Mouse (Mus musculus): Measurements from ENCODE around the gene Gprc5d. TPM values are rescaled to one million over a fixed set of nuclear protein-coding genes. Genes with fewer than 3 reads are reported as not detected.
A peak's percentile ranks its signal among the peaks of the same experiment; 100 is the strongest.

The Gprc5d gene
- polyA plus RNA-seq, 1 experiment from 2014 or later, result not detected

- H3K4me2 ChIP-seq, result no peak overlapping the region
- ATAC-seq (ENCODE audit: low FRiP score), result no peak
- H3K4me3 ChIP-seq (replicated peaks), result no peak overlapping the region
- H3K36me3 ChIP-seq, result no peaks in the 10 kb centered on the region
- no peaks in the 10 kb centered on the region for H3K9me3 ChIP-seq (replicated peaks)
- peaks cover 4% of the 10 kb centered on the region; the same call in 1 of the 2 replicates for H3K27me3 ChIP-seq (replicated peaks)
- H3K9ac ChIP-seq (replicated peaks), result no peak overlapping the region
- H3K4me1 ChIP-seq, result peaks cover 9% of the 10 kb centered on the region
- WGBS, result 35% methylated on average over 4 of the region's 4 CpGs
- H3K27ac ChIP-seq (replicated peaks), result no peak overlapping the region
These were observed 27.4 kb downstream of the Gprc5d start for GRCm38 (mm10) chr6:135090661-135091060.

GRCm38 (mm10) chr6:135089786-135090185 is 28.3 kb downstream of the Gprc5d start:
- Histone ChIP-seq H3K4me2 (no peak overlapping the region), H3K9me3 (replicated peaks) (no peaks in the 10 kb centered on the region), H3K4me3 (replicated peaks) (no peak overlapping the region), H3K27ac (replicated peaks) (no peak overlapping the region), H3K9ac (replicated peaks) (no peak overlapping the region), H3K27me3 (replicated peaks) (peaks cover 4% of the 10 kb centered on the region; the same call in 1 of the 2 replicates), H3K36me3 (no peaks in the 10 kb centered on the region), H3K4me1 (peaks cover 9% of the 10 kb centered on the region)
- ATAC-seq (ENCODE audit: low FRiP score), result no peak
- WGBS, result 15% methylated on average over 8 of the region's 8 CpGs

DNA sequence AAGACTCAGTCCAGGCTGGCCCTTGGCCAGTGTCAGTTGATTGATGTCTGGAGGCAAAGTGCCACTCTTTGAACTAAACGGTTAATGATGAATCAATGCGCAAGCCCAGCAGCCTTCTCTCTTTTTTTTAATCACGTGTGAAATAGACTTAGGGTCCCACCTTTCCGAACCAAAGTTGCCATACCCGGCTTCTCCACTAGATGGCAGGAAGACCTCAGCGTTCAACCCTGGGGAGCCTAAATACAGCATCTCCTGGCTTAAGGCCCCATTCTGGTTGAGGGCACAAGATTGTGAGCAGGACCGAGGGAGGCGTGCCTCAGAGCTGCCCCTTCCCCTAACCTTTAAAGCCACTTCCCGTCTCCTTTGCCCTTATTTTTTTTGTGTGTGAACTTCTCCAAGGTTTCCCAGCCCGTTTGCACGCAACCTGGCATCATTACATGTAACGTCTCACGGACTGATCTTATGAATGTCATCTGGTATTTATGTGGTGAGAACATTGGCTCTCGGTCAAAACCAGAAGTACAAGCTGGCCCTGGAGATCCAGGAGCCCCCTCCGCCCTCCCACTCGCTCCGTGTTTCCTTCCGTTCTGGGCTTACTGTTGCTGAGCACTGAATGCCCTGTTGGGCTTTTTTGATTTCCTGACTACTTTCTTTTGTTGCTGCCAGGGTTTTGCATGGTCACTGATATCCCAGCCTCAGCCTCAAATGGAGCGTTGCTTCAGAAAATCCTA is 30.2 kb downstream of the Gprc5d start:
- Histone ChIP-seq H3K36me3 (no peaks in the 10 kb centered on the region), H3K27me3 (replicated peaks) (peaks cover 4% of the 10 kb centered on the region; the same call in 1 of the 2 replicates), H3K27ac (replicated peaks) (peak overlapping the region; percentile 33; the same call in 1 of the 2 replicates), H3K4me1 (peaks cover 9% of the 10 kb centered on the region), H3K4me3 (replicated peaks) (peak overlapping the region; percentile 24), H3K9ac (replicated peaks) (no peak overlapping the region; the same call in 1 of the 2 replicates), H3K4me2 (peak overlapping the region; percentile 49), H3K9me3 (replicated peaks) (no peaks in the 10 kb centered on the region)
- WGBS, result 22% methylated on average over 19 of the region's 19 CpGs
- peak; percentile 85 for ATAC-seq (ENCODE audit: low FRiP score)

GRCm38 (mm10) chr6:135085703-135086102 is 32.4 kb downstream of the Gprc5d start:
- H3K9me3 ChIP-seq (replicated peaks), result no peaks in the 10 kb centered on the region
- peaks cover 4% of the 10 kb centered on the region; the same call in 1 of the 2 replicates for H3K27me3 ChIP-seq (replicated peaks)
- no peak overlapping the region for H3K4me2 ChIP-seq
- no peak overlapping the region for H3K9ac ChIP-seq (replicated peaks)
- no peaks in the 10 kb centered on the region for H3K36me3 ChIP-seq
- no peak overlapping the region for H3K4me3 ChIP-seq (replicated peaks)
- no peak overlapping the region for H3K27ac ChIP-seq (replicated peaks)
- WGBS, result 77% methylated on average over 1 of the region's 1 CpGs
- H3K4me1 ChIP-seq, result peaks cover 9% of the 10 kb centered on the region
- no peak for ATAC-seq (ENCODE audit: low FRiP score)

DNA sequence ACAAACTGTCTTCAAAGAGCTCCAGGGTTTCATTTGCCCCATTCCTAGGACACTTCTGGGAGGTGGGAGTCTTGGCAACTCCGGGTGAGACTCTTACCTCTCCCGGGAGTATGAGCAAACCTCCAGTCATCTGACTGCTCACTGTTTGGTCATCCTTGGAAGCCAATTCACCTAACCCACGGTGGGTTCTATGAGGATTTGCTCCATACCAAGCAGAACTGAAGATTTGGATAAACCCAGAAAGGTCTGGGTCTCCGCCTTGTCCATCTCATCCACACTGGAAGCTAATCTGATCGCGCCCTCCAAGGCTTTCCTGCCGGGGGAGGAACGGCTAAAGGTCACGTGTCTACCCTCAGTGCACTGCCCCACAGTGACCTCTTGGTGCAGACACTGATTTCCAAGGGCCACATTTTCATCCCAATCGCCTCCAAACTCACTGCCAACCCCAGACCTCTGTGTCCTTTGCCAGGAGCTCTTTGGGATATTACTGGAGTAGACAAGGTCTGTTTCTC is 34.0 kb downstream of the Gprc5d start:
- ATAC-seq (ENCODE audit: low FRiP score), result no peak
- 77% methylated on average over 10 of the region's 10 CpGs for WGBS
- Histone ChIP-seq H3K36me3 (no peaks in the 10 kb centered on the region), H3K9ac (replicated peaks) (no peak overlapping the region), H3K4me1 (peaks cover 9% of the 10 kb centered on the region), H3K4me3 (replicated peaks) (no peak overlapping the region), H3K27ac (replicated peaks) (no peak overlapping the region), H3K4me2 (no peak overlapping the region), H3K27me3 (replicated peaks) (peaks cover 2% of the 10 kb centered on the region; the same call in 1 of the 2 replicates), H3K9me3 (replicated peaks) (no peaks in the 10 kb centered on the region)

- no peaks in the 10 kb centered on the region for H3K27me3 ChIP-seq (replicated peaks)
- H3K9me3 ChIP-seq (replicated peaks), result no peaks in the 10 kb centered on the region
- no peak overlapping the region for H3K4me3 ChIP-seq (replicated peaks)
- no peak for ATAC-seq (ENCODE audit: low FRiP score)
- no peaks in the 10 kb centered on the region for H3K36me3 ChIP-seq
- H3K4me1 ChIP-seq, result no peaks in the 10 kb centered on the region
- 66% methylated on average over 12 of the region's 12 CpGs for WGBS
- no peak overlapping the region for H3K9ac ChIP-seq (replicated peaks)
- no peak overlapping the region for H3K4me2 ChIP-seq
- H3K27ac ChIP-seq (replicated peaks), result no peak overlapping the region
These were observed 39.7 kb downstream of the Gprc5d start for GRCm38 (mm10) chr6:135078420-135078819.

- no peak overlapping the region for H3K27ac ChIP-seq (replicated peaks)
- H3K4me2 ChIP-seq, result no peak overlapping the region
- no peak for ATAC-seq (ENCODE audit: low FRiP score)
- H3K36me3 ChIP-seq, result no peaks in the 10 kb centered on the region
- H3K9me3 ChIP-seq (replicated peaks), result no peaks in the 10 kb centered on the region
- 4% methylated on average over 3 of the region's 3 CpGs for WGBS
- H3K4me3 ChIP-seq (replicated peaks), result no peak overlapping the region
- H3K4me1 ChIP-seq, result no peaks in the 10 kb centered on the region
- H3K27me3 ChIP-seq (replicated peaks), result no peaks in the 10 kb centered on the region
- H3K9ac ChIP-seq (replicated peaks), result no peak overlapping the region
These were observed 41.9 kb downstream of the Gprc5d start for GRCm38 (mm10) chr6:135076202-135076601.

DNA sequence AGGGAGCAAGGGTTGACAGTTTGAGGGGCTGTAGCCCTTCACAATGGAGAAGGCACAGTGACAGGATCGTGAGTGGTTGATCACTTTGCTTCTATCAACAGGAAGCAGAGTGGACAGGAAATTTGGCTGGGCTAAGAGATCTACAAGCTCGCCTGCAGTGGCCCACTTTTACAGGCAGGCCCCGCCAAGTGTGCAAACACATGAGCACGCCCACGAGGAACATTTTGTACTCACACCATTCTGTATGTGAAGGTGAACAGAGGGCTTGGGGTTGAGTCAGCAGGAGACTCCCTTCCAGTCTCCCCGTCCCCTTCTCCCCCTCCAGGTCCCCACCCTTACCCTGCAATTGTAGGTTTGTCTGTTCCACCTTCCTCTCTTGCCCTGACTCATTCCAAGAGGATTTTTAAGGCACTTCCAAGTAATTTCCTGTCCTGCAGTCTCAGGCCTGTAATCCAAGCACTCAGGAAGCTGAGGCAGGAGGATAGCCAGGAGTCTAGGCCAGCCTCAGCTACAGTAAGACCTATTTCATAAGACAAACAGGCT is 43.6 kb downstream of the Gprc5d start:
- H3K4me2 ChIP-seq, result no peak overlapping the region
- H3K4me3 ChIP-seq (replicated peaks), result no peak overlapping the region
- no peak for ATAC-seq (ENCODE audit: low FRiP score)
- no peak overlapping the region for H3K27ac ChIP-seq (replicated peaks)
- no peaks in the 10 kb centered on the region for H3K27me3 ChIP-seq (replicated peaks)
- H3K9me3 ChIP-seq (replicated peaks), result no peaks in the 10 kb centered on the region
- 80% methylated on average over 6 of the region's 6 CpGs for WGBS
- no peaks in the 10 kb centered on the region for H3K4me1 ChIP-seq
- H3K9ac ChIP-seq (replicated peaks), result no peak overlapping the region
- no peaks in the 10 kb centered on the region for H3K36me3 ChIP-seq

DNA sequence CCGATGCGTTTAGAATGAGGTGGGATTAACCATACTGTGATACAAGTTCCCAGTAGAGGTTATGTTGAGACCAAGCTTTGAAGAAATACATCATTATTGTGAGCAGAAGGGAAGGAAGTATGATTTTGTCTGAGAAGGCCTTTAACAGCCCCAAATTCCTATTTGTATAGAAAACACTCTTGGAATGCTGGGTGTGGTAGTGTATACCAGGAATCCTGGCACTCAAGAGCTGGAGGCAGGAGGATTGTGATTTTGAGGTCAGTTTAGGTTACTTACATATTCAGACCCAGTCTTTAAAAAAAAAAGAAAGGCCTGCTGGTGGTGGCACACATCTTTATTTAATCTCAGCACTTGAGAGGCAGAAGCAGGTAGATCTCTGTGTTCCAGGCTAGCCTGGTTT is 47.7 kb downstream of the Gprc5d start:
- Histone ChIP-seq H3K4me1 (peaks cover 6% of the 10 kb centered on the region; the same call in 1 of the 2 replicates), H3K9ac (replicated peaks) (no peak overlapping the region), H3K9me3 (replicated peaks) (no peaks in the 10 kb centered on the region), H3K4me3 (replicated peaks) (no peak overlapping the region), H3K36me3 (no peaks in the 10 kb centered on the region), H3K4me2 (no peak overlapping the region), H3K27me3 (replicated peaks) (peaks cover 11% of the 10 kb centered on the region; the same call in 1 of the 2 replicates), H3K27ac (replicated peaks) (no peak overlapping the region)
- no peak for ATAC-seq (ENCODE audit: low FRiP score)
- WGBS, result 81% methylated on average over 2 of the region's 2 CpGs

GRCm38 (mm10) chr6:135069856-135070255 is 48.2 kb downstream of the Gprc5d start:
- ATAC-seq (ENCODE audit: low FRiP score), result no peak
- no peak overlapping the region for H3K9ac ChIP-seq (replicated peaks)
- WGBS, result 56% methylated on average over 6 of the region's 6 CpGs

DNA sequence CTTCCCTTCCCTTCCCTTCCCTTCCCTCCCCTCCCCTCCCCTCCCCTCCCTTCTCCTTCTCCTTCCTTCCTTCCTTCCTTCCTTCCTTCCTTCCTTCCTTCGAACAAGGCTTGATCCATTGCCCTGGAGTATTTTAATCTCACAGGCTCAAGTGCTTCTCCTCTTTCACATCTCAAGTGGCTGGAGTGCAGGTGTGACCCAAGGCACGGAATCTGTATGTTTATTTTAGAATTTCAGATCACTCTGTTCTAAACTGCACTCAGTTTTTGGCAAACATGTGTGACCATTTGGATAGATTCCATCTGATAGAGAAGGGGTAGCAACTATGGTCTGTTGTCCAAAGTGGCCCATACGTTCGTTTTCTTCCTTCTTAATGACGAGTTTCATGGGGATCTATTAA is 49.9 kb downstream of the Gprc5d start:
- ATAC-seq (ENCODE audit: low FRiP score), result no peak
- Histone ChIP-seq H3K27me3 (replicated peaks) (peaks cover 14% of the 10 kb centered on the region; the same call in 1 of the 2 replicates), H3K27ac (replicated peaks) (no peak overlapping the region), H3K4me3 (replicated peaks) (no peak overlapping the region), H3K9ac (replicated peaks) (no peak overlapping the region), H3K4me1 (peaks cover 7% of the 10 kb centered on the region; the same call in 1 of the 2 replicates), H3K36me3 (no peaks in the 10 kb centered on the region), H3K9me3 (replicated peaks) (no peaks in the 10 kb centered on the region), H3K4me2 (no peak overlapping the region)
- 86% methylated on average over 5 of the region's 5 CpGs for WGBS

More at GRCm38 (mm10) chr6:135069856-135070255, 48.2 kb downstream of the Gprc5d start:
- no peaks in the 10 kb centered on the region for H3K9me3 ChIP-seq (replicated peaks)
- H3K4me1 ChIP-seq, result peaks cover 7% of the 10 kb centered on the region; the same call in 1 of the 2 replicates
- no peak overlapping the region for H3K4me3 ChIP-seq (replicated peaks)
- no peak overlapping the region for H3K4me2 ChIP-seq
- peaks cover 14% of the 10 kb centered on the region; the same call in 1 of the 2 replicates for H3K27me3 ChIP-seq (replicated peaks)
- no peaks in the 10 kb centered on the region for H3K36me3 ChIP-seq
- no peak overlapping the region for H3K27ac ChIP-seq (replicated peaks)

Measured in neural tube, embryonic 15.5 days (tissue).